Mouse (Mus musculus) lung, postnatal 36 days (tissue): Measurements from ENCODE around the gene Catspere2.

ENCODE experiments used
- DNase-seq: peaks from one replicate; pipeline ENCODE4 v3.0.0; 2022; ENCODE audit warnings: mixed read lengths

Catspere2 gene

DNA sequence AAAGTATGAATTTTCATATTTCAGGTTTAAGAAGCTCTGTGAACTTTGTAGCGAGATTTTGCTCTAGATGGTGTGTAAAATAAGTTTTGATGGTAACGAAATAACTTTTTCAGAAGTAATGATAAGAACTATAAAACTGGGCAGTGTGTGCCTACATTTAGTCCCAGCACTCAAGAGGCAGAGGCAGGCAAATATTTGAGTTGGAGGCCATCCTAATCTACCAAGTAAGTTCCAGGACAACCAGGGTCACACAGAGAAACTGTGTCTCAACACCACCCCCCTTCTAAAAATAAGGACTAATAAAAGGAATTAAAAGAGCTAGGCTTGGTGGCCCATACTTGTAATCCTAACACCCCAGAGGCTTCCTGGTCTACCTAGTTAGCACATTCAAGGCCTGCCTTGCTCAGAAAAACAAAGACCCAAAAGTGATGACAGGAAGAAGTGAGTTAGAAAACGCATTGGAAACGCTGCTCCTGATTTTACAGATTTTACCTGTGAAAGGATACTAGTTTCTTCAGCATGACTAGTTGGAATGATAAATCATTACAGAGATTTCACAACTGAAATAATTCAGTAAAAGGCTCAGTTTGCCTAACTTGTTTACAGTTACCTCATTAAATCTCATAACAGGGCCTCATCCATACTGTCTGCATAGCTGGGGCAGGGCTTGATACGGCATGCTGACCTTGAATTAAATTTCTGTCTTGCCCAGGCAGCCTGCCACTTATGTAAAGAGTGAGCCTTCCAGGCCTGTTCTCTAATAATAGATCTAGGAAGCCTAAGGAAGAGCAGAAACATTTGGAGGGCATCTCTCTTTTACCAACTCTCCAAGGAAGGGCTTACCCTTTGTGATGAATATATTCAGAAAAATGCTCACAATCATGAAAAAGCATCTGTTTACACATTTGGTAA lies 236.2 kb downstream of the Catspere2 start:
- DNase-seq: peak; percentile 74
